Mouse (Mus musculus) E14TG2a.4 (cell line): Measurements from ENCODE around the gene Nkapl.

ENCODE experiments used
- H3K27me3 ChIP-seq: 2 replicates; pipeline ENCODE4 v1.6.1; 2014; ENCODE audit warnings: low read length, control low read depth; ENCODE audit not compliant: insufficient read depth
- H3K36me3 ChIP-seq: 2 replicates; pipeline ENCODE4 v1.6.1; 2014; ENCODE audit warnings: low read length, control low read depth; ENCODE audit not compliant: insufficient read depth
- H3K4me1 ChIP-seq: replicated peaks from 2 replicates; pipeline ENCODE4 v1.6.1; 2014; ENCODE audit warnings: low read depth, low read length, control low read depth
- H3K4me3 ChIP-seq: replicated peaks from 2 replicates; pipeline ENCODE4 v1.5.1; 2014; ENCODE audit warnings: mild to moderate bottlenecking, low read length
- H3K9me3 ChIP-seq: 2 replicates; pipeline ENCODE4 v1.6.1; 2014; ENCODE audit warnings: low read length, control low read depth
- CTCF ChIP-seq: conservative IDR thresholded peaks from 2 replicates; pipeline ENCODE4 v1.5.1; 2014; ENCODE audit warnings: low read length
- NANOG ChIP-seq: IDR thresholded peaks from 2 replicates; pipeline ENCODE4 v1.6.1; 2014; ENCODE audit warnings: borderline replicate concordance, low read length, mixed read lengths
- POU5F1 ChIP-seq: IDR thresholded peaks from 2 replicates; pipeline ENCODE4 v1.6.1; 2014; ENCODE audit warnings: low read length, borderline replicate concordance

The Nkapl gene

GRCm38 (mm10) chr13:21441207-21441572, 27.1 kb downstream of the Nkapl start:
- peaks cover 5% of the 10 kb centered on the region; the same call in 1 of the 2 replicates for H3K27me3 ChIP-seq
- TF ChIP-seq CTCF (no peak), NANOG (no peak), POU5F1 (no peak)
- H3K4me3 ChIP-seq, result peak overlapping the region; percentile 80
- peaks cover 13% of the 10 kb centered on the region for H3K4me1 ChIP-seq
- H3K36me3 ChIP-seq, result peaks cover 37% of the 10 kb centered on the region
- no peaks in the 10 kb centered on the region for H3K9me3 ChIP-seq

GRCm38 (mm10) chr13:21440503-21441206, 27.7 kb downstream of the Nkapl start, which contains the start of gene Pgbd1:
Gene Pgbd1, minus strand, starts transcription at chr13:21441058.
- H3K36me3 ChIP-seq, result peaks cover 32% of the 10 kb centered on the region
- H3K4me1 ChIP-seq, result peaks cover 13% of the 10 kb centered on the region
- TF ChIP-seq NANOG, result no peak
- TF ChIP-seq CTCF, result no peak
- no peak for TF ChIP-seq POU5F1
- H3K4me3 ChIP-seq, result peak within 1 kb of the TSS; percentile 80
- no peaks in the 10 kb centered on the region for H3K9me3 ChIP-seq
- peaks cover 7% of the 10 kb centered on the region; the same call in 1 of the 2 replicates for H3K27me3 ChIP-seq

GRCm38 (mm10) chr13:21435476-21435875, 32.8 kb downstream of the Nkapl start:
- peaks cover 7% of the 10 kb centered on the region; the same call in 1 of the 2 replicates for H3K27me3 ChIP-seq
- H3K4me3 ChIP-seq, result no peak overlapping the region
- peaks cover 8% of the 10 kb centered on the region for H3K4me1 ChIP-seq
- no peaks in the 10 kb centered on the region for H3K36me3 ChIP-seq
- TF ChIP-seq CTCF (no peak), NANOG (no peak), POU5F1 (no peak)
- no peaks in the 10 kb centered on the region for H3K9me3 ChIP-seq

GRCm38 (mm10) chr13:21427631-21428030, 40.7 kb downstream of the Nkapl start:
- TF ChIP-seq CTCF (no peak), NANOG (no peak), POU5F1 (no peak)
- Histone ChIP-seq H3K4me3 (no peak overlapping the region), H3K36me3 (no peaks in the 10 kb centered on the region), H3K27me3 (no peaks in the 10 kb centered on the region), H3K4me1 (no peaks in the 10 kb centered on the region), H3K9me3 (peaks cover 3% of the 10 kb centered on the region; the same call in 1 of the 2 replicates)

- Histone ChIP-seq H3K4me3 (no peak overlapping the region), H3K4me1 (no peaks in the 10 kb centered on the region), H3K36me3 (no peaks in the 10 kb centered on the region), H3K9me3 (peaks cover 3% of the 10 kb centered on the region; the same call in 1 of the 2 replicates), H3K27me3 (no peaks in the 10 kb centered on the region)
- no peak for TF ChIP-seq NANOG
- no peak for TF ChIP-seq CTCF
- TF ChIP-seq POU5F1, result no peak
Observed at GRCm38 (mm10) chr13:21423301-21423700, 45.0 kb downstream of the Nkapl start.

GRCm38 (mm10) chr13:21418865-21419264, 49.4 kb downstream of the Nkapl start:
- H3K27me3 ChIP-seq, result no peaks in the 10 kb centered on the region
- no peak for TF ChIP-seq POU5F1
- TF ChIP-seq NANOG, result no peak
- TF ChIP-seq CTCF, result no peak
- no peaks in the 10 kb centered on the region for H3K36me3 ChIP-seq
- H3K9me3 ChIP-seq, result no peaks in the 10 kb centered on the region
- no peak overlapping the region for H3K4me3 ChIP-seq
- H3K4me1 ChIP-seq, result 0 out of 2 replicates have a peak, but pooled peaks cover 3% of the 10 kb centered on the region

GRCm38 (mm10) chr13:21417298-21418010, 50.9 kb downstream of the Nkapl start:
- TF ChIP-seq CTCF (no peak), POU5F1 (no peak), NANOG (no peak)
- no peaks in the 10 kb centered on the region for H3K27me3 ChIP-seq
- H3K36me3 ChIP-seq, result no peaks in the 10 kb centered on the region
- 0 out of 2 replicates have a peak, but pooled peaks cover 3% of the 10 kb centered on the region for H3K4me1 ChIP-seq
- no peaks in the 10 kb centered on the region for H3K9me3 ChIP-seq
- H3K4me3 ChIP-seq, result no peak overlapping the region
